Mouse (Mus musculus): ENCODE data around the gene Best3. TPM values are rescaled to one million over a fixed set of nuclear protein-coding genes. Genes with fewer than 3 reads are reported as not detected.
A peak's percentile ranks its signal among the peaks of the same experiment; 100 is the strongest.

The Best3 gene
- not detected in 2 replicates for total RNA-seq (2014; rRNA removed)
- polyA plus RNA-seq (2012; rRNA removed), result not detected in 2 replicates

DNA sequence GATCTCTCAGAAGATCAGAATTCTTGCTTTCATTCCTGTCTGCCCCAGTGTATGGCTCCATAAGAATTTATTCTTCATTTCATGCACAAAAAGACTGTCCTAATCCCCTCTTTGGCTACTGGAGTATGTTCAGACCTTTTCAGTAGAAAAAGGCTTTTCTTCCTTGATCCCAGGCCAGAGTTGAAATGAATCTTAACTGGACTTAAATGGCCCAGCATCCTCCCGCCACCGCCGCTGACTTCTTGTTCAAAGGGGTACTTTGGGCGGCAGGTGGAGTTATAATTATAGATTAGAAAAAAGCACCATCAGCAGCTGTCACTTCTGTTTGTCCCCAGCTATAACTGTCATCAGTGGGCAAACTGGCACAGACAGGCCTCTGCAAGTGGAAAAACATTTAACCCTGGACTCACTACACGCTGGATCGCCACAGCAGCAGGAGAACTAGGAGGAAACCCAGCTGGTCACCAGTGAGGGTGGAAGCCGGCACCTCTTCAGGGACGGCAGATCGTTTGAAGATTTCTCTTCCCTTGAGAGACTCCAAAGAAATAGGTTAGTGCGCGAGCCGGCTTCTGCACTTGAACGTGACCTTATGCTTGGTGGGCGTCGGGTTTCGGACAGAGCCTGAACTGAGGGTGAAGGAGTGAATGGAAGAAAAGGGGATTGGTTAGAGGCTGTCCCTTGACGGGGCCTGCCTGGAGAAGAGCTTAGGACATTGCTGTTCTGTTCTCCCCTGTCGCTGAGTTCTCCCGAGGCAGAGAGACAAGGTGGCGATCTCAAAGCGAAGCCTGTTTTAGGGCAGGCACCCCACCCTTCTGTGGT lies at the start of gene Best3:
Gene Best3 (plus strand): TSS at position 51 of the 819 bp plus-strand sequence.
- H3K4me3 ChIP-seq (ENCODE audit: insufficient read depth, low read depth, low read length), result no peak within 1 kb of the TSS
- TF ChIP-seq POLR2A (IDR thresholded peaks at IDR 0.05; ENCODE audit: extremely low read depth, insufficient read depth, low read length), result no peak
- H3K27ac ChIP-seq (replicated peaks; ENCODE audit: insufficient read depth, low read depth, low read length), result no peak within 1 kb of the TSS
- no peak within 1 kb of the TSS for H3K9ac ChIP-seq (ENCODE audit: low read depth, low read length)
- H3K4me1 ChIP-seq (ENCODE audit: control insufficient read depth, insufficient read depth, low read length), result peaks cover 3% of the 10 kb centered on the region; the same call in 1 of the 2 replicates
- DNase-seq (ENCODE audit: extremely low read depth, low read depth, low spot score), result no peak
- H3K36me3 ChIP-seq (ENCODE audit: control insufficient read depth, insufficient read depth, low read length), result no peaks in the 10 kb centered on the region
- no peaks in the 10 kb centered on the region for H3K27me3 ChIP-seq (ENCODE audit: control insufficient read depth, insufficient read depth, low read length)
- 75% methylated on average over 21 of the region's 21 CpGs for WGBS
- no peaks in the 10 kb centered on the region for H3K79me2 ChIP-seq (ENCODE audit: control insufficient read depth, insufficient read depth, low read length)

DNA sequence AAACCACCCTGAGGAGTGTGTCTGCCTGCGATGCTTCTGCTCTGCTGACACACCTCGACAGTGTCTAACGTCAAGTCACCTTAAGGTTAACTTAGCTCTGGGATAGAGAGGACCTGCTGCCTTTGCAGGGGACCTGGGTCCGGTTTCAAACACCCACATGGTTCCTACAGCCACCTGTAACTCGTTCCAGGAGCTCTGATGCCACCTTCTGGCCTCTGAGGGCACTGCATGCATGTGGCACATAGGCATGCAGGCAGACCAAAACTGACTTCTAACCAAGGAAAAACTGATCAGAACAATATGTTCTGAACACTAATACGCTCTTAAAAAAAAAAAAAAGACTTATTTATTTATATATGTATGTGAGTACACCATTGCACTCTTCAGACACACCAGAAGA lies 43.1 kb upstream of the Best3 start:
- peak; percentile 66 for TF ChIP-seq CTCF (IDR thresholded peaks at IDR 0.05; ENCODE audit: low read depth, low read length)
- no peak for TF ChIP-seq POLR2A (IDR thresholded peaks at IDR 0.05; ENCODE audit: extremely low read depth, insufficient read depth, low read length)
- H3K36me3 ChIP-seq (ENCODE audit: control insufficient read depth, insufficient read depth, low read length), result peaks cover 11% of the 10 kb centered on the region
- H3K9ac ChIP-seq (ENCODE audit: low read depth, low read length), result no peak overlapping the region
- 97% methylated on average over 6 of the region's 6 CpGs for WGBS
- H3K4me1 ChIP-seq (ENCODE audit: control insufficient read depth, insufficient read depth, low read length), result peaks cover 7% of the 10 kb centered on the region; the same call in 1 of the 2 replicates
- H3K4me3 ChIP-seq (ENCODE audit: insufficient read depth, low read depth, low read length), result no peak overlapping the region
- no peaks in the 10 kb centered on the region for H3K27me3 ChIP-seq (ENCODE audit: control insufficient read depth, insufficient read depth, low read length)
- no peak overlapping the region for H3K27ac ChIP-seq (replicated peaks; ENCODE audit: insufficient read depth, low read depth, low read length)
- H3K79me2 ChIP-seq (ENCODE audit: control insufficient read depth, insufficient read depth, low read length), result peaks cover 31% of the 10 kb centered on the region
- DNase-seq (ENCODE audit: extremely low read depth, low read depth, low spot score), result no peak

DNA sequence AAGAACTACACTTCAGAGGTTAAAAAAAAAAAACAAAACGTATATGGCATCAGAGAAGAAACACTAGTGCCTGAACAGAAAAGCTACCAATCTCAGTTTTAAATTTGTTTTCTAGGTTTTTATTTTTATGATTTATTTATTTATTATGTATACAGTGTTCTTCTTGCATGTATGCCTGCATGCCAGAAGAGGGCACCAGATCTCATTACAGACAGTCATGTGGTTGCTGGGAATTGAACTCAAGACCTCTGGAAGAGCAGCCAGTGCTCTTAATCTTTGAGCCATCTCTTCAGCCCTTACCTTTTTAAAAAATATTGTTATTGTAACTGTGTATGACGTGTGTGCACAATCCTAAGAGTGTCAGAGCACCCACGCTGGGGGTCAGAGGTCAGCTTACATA lies 42.0 kb upstream of the Best3 start:
- no peak overlapping the region for H3K4me3 ChIP-seq (ENCODE audit: insufficient read depth, low read depth, low read length)
- TF ChIP-seq CTCF (IDR thresholded peaks at IDR 0.05; ENCODE audit: low read depth, low read length), result no peak
- no peak for TF ChIP-seq POLR2A (IDR thresholded peaks at IDR 0.05; ENCODE audit: extremely low read depth, insufficient read depth, low read length)
- no peak overlapping the region for H3K27ac ChIP-seq (replicated peaks; ENCODE audit: insufficient read depth, low read depth, low read length)
- peaks cover 11% of the 10 kb centered on the region for H3K4me1 ChIP-seq (ENCODE audit: control insufficient read depth, insufficient read depth, low read length)
- peak; percentile 35 for DNase-seq (ENCODE audit: extremely low read depth, low read depth, low spot score)
- H3K36me3 ChIP-seq (ENCODE audit: control insufficient read depth, insufficient read depth, low read length), result peaks cover 4% of the 10 kb centered on the region
- no peak overlapping the region for H3K9ac ChIP-seq (ENCODE audit: low read depth, low read length)
- H3K79me2 ChIP-seq (ENCODE audit: control insufficient read depth, insufficient read depth, low read length), result peaks cover 35% of the 10 kb centered on the region
- WGBS, result 51% methylated on average over 3 of the region's 3 CpGs
- H3K27me3 ChIP-seq (ENCODE audit: control insufficient read depth, insufficient read depth, low read length), result no peaks in the 10 kb centered on the region

DNA sequence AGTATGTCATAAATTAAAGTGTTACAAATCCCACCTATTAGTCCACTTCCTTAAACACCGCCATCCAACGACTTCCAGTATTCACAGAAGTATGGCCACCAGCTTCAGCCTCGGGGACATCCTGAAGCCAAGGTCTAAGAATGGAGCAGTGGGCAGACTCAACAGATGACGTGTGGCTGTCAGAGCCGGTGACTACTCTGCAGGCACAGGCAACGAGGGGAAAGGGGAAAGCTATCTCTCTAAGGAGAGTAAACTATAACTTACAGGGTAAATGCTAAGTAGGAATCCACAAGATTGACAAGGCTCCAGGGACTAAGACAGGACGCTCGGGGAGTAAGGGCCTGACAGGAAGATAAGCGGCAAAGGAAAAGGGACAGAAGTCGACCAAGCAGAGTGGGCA lies 41.2 kb upstream of the Best3 start:
- Histone ChIP-seq H3K9ac (ENCODE audit: low read depth, low read length) (no peak overlapping the region), H3K27me3 (ENCODE audit: control insufficient read depth, insufficient read depth, low read length) (no peaks in the 10 kb centered on the region), H3K79me2 (ENCODE audit: control insufficient read depth, insufficient read depth, low read length) (peaks cover 35% of the 10 kb centered on the region), H3K36me3 (ENCODE audit: control insufficient read depth, insufficient read depth, low read length) (peaks cover 2% of the 10 kb centered on the region; the same call in 1 of the 2 replicates), H3K27ac (replicated peaks; ENCODE audit: insufficient read depth, low read depth, low read length) (no peak overlapping the region), H3K4me3 (ENCODE audit: insufficient read depth, low read depth, low read length) (no peak overlapping the region), H3K4me1 (ENCODE audit: control insufficient read depth, insufficient read depth, low read length) (peaks cover 11% of the 10 kb centered on the region)
- 59% methylated on average over 10 of the region's 10 CpGs for WGBS
- TF ChIP-seq POLR2A (IDR thresholded peaks at IDR 0.05; ENCODE audit: extremely low read depth, insufficient read depth, low read length) (no peak), CTCF (IDR thresholded peaks at IDR 0.05; ENCODE audit: low read depth, low read length) (no peak)
- no peak for DNase-seq (ENCODE audit: extremely low read depth, low read depth, low spot score)

DNA sequence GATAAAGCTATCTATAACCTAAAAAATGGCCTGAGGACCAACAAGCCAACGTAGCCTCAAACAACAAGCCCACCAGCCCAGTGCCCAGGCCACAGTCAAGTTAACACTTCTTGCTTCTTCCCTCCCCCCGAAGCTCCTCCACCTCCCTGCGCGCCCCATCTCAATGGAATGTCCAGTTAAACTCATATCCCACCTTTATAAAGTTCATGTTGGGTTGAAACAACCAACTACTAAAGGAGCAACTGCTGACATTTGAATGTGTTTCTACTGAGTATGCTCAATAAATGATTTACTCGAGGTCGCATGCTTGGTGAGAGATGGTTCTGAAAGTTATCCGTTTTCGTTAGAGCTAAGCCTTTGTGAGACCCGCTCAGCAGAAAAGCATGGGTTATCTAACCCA lies 37.7 kb upstream of the Best3 start:
- H3K27me3 ChIP-seq (ENCODE audit: control insufficient read depth, insufficient read depth, low read length), result no peaks in the 10 kb centered on the region
- peak; percentile 29 for DNase-seq (ENCODE audit: extremely low read depth, low read depth, low spot score)
- peaks cover 18% of the 10 kb centered on the region for H3K79me2 ChIP-seq (ENCODE audit: control insufficient read depth, insufficient read depth, low read length)
- H3K9ac ChIP-seq (ENCODE audit: low read depth, low read length), result no peak overlapping the region
- H3K4me3 ChIP-seq (ENCODE audit: insufficient read depth, low read depth, low read length), result no peak overlapping the region
- H3K4me1 ChIP-seq (ENCODE audit: control insufficient read depth, insufficient read depth, low read length), result peaks cover 11% of the 10 kb centered on the region
- 57% methylated on average over 9 of the region's 9 CpGs for WGBS
- no peak overlapping the region for H3K27ac ChIP-seq (replicated peaks; ENCODE audit: insufficient read depth, low read depth, low read length)
- H3K36me3 ChIP-seq (ENCODE audit: control insufficient read depth, insufficient read depth, low read length), result no peaks in the 10 kb centered on the region
- TF ChIP-seq CTCF (IDR thresholded peaks at IDR 0.05; ENCODE audit: low read depth, low read length), result no peak
- no peak for TF ChIP-seq POLR2A (IDR thresholded peaks at IDR 0.05; ENCODE audit: extremely low read depth, insufficient read depth, low read length)

Measured in liver, adult 2 months (tissue).